Mouse (Mus musculus) embryo, embryonic 9.5 days (tissue): ENCODE measurements around the gene Kat6b.
A peak's percentile ranks its signal among the peaks of the same experiment; 100 is the strongest.

Experiments
- DNase-seq: peaks from one replicate; pipeline ENCODE4 v3.0.0-alpha.2; 2017; ENCODE audit errors: extremely low spot score

Kat6b gene

GRCm38 (mm10) chr14:21709545-21709944, 228.3 kb downstream of the Kat6b start:
- no peak for DNase-seq

- no peak for DNase-seq
Measured at GRCm38 (mm10) chr14:21711231-21711630, 230.0 kb downstream of the Kat6b start.

- no peak for DNase-seq
Measured at GRCm38 (mm10) chr14:21714486-21714885, 233.3 kb downstream of the Kat6b start, which contains the start of gene Dupd1. TSS of gene Dupd1 (minus strand) at chr14:21714576.

- DNase-seq: peak; percentile 50
Measured at GRCm38 (mm10) chr14:21719646-21720383, 238.6 kb downstream of the Kat6b start.

GRCm38 (mm10) chr14:21720430-21721205, 239.4 kb downstream of the Kat6b start:
- DNase-seq: no peak
